Mouse (Mus musculus): ENCODE measurements around the gene Agbl4.

DNA sequence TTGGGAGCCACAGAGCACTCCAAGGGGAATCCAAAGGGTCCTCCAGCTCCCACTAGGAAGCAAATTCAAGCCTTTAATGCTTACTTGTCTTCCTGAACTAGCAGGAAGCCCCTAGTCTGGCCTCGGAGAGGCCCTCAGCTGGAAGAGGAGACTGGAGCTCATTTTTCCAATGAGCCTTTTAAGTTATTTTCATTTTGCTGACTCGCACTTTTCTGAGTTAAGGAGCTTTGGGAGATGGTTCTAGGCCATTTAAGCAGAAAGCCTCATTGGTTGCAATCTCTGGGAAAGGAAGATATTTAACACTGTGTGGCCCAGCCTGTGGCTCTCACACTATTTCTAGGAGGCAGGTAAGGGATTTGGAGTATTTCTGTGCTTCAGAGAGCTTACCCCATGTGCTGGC, 1072.4 kb downstream of the Agbl4 start:
- TF ChIP-seq CTCF (IDR thresholded peaks at IDR 0.05; ENCODE audit: control insufficient read depth, insufficient read depth, insufficient read length) (no peak), MYOD1 (IDR thresholded peaks at IDR 0.05; ENCODE audit: control insufficient read depth, insufficient read length, low read depth) (no peak), MYOG (IDR thresholded peaks at IDR 0.05; ENCODE audit: control insufficient read depth, extremely low read depth, insufficient read length) (no peak), USF1 (IDR thresholded peaks at IDR 0.05; ENCODE audit: low read depth) (no peak), MAX (IDR thresholded peaks at IDR 0.05) (no peak), FOSL1 (IDR thresholded peaks at IDR 0.05; ENCODE audit: insufficient read depth, low read length, poor library complexity, severe bottlenecking) (no peak)

Measured in C2C12 (cell line).